In the genomic region with DNA sequence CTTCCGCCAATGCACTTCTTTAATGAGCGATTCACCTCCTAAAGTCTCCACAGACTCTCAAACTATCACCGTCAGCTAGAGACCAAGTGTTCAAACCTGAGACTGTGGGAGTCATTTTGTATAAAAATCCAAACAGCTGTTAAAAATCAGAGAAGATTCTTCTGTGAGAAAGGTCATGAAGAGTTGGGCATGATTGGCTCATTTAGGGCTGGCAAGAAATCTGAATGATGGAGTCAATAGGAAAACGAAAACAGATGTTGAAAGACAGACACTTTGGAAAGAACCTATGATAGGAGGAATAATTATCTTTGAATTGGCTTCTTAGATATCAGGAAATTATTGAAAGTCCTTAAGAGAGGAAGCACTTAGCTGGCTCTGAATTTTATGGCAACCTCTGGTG, we compare ENCODE assay signal across 32 mouse cellular contexts. TPM values are rescaled to one million over a fixed set of nuclear protein-coding genes. Genes with fewer than 3 reads are reported as not detected.
"Had no signal": no experiment of that assay in that cellular context is flagged by ENCODE, and none has a peak within 500 bp of the region (broad histone marks: within the 10 kb centered on the region; RNA-seq: fewer than 3 reads in every experiment).

No protein-coding gene starts in this region.

- H3K9me3 ChIP-seq: heart, embryonic 10.5 days; heart, embryonic 12.5 days; hindbrain, embryonic 10.5 days; hindbrain, embryonic 12.5 days; kidney, embryonic 15.5 days; limb, embryonic 13.5 days; limb, embryonic 15.5 days; liver, embryonic 13.5 days; liver, embryonic 15.5 days had no signal

- ATAC-seq: hindbrain, embryonic 16.5 days; intestine, embryonic 16.5 days had no signal

- DNase-seq: gastrocnemius, postnatal 10 days; gastrocnemius, postnatal 25 days; heart, adult 18-20 months; heart, postnatal 10 days; heart, postnatal 4 days; kidney, adult 11 months; kidney, adult 2 months; kidney, adult 9 months; kidney, postnatal 14 days; kidney, postnatal 36 days; layer of hippocampus, adult 9-11 months; layer of hippocampus, postnatal 36 days; left cerebral cortex, postnatal 4 days; liver, embryonic 13.5 days had no signal

- H3K4me1 ChIP-seq: heart, embryonic 10.5 days; hindbrain, embryonic 10.5 days; hindbrain, embryonic 12.5 days; kidney, embryonic 15.5 days; limb, embryonic 13.5 days; liver, embryonic 13.5 days; liver, embryonic 15.5 days had no signal

- H3K36me3 ChIP-seq: heart, embryonic 10.5 days; heart, embryonic 12.5 days; hindbrain, embryonic 10.5 days; hindbrain, embryonic 12.5 days; kidney, embryonic 15.5 days; limb, embryonic 13.5 days; limb, embryonic 15.5 days; liver, embryonic 13.5 days; liver, embryonic 15.5 days had no signal

- H3K27me3 ChIP-seq: heart, embryonic 12.5 days; hindbrain, embryonic 12.5 days; kidney, embryonic 15.5 days; limb, embryonic 13.5 days; limb, embryonic 15.5 days; liver, embryonic 13.5 days; liver, embryonic 15.5 days had no signal

- H3K4me3 ChIP-seq: gastrocnemius, adult 2 months; heart, embryonic 10.5 days; heart, embryonic 12.5 days; hindbrain, embryonic 10.5 days; hindbrain, embryonic 12.5 days; kidney, embryonic 15.5 days; limb, embryonic 13.5 days; limb, embryonic 15.5 days; liver, embryonic 13.5 days; liver, embryonic 15.5 days had no signal

- H3K9ac ChIP-seq: heart, embryonic 12.5 days; hindbrain, embryonic 12.5 days; hindbrain, embryonic 14.5 days; kidney, embryonic 15.5 days; limb, embryonic 13.5 days; limb, embryonic 15.5 days; liver, embryonic 13.5 days; liver, embryonic 15.5 days had no signal

- H3K4me2 ChIP-seq: heart, embryonic 12.5 days; hindbrain, embryonic 12.5 days; hindbrain, embryonic 14.5 days; kidney, embryonic 15.5 days; limb, embryonic 13.5 days; limb, embryonic 15.5 days; liver, embryonic 11.5 days; liver, embryonic 13.5 days; liver, embryonic 15.5 days had no signal

- H3K27ac ChIP-seq: gastrocnemius, adult 2 months; heart, embryonic 10.5 days; hindbrain, embryonic 10.5 days; hindbrain, embryonic 12.5 days; hindbrain, embryonic 14.5 days; kidney, embryonic 15.5 days; kidney, postnatal 0 days; limb, embryonic 13.5 days; limb, embryonic 15.5 days; liver, embryonic 13.5 days; liver, embryonic 15.5 days had no signal

RNA-seq across cellular contexts. Expression of a gene that starts 40.1 kb away (rescaled TPM):
- polyA plus RNA-seq: heart, embryonic 12.5 days; heart, embryonic 14.5 days; hindbrain, embryonic 10.5 days; hindbrain, embryonic 12.5 days; hindbrain, embryonic 14.5 days; hindbrain, embryonic 16.5 days; kidney, adult 2 months; large intestine, adult 2 months; limb, embryonic 11.5 days; liver, embryonic 11.5 days; liver, embryonic 13.5 days; liver, embryonic 15.5 days had no signal

RNA-seq across cellular contexts. Expression of a gene that starts 48.5 kb away (rescaled TPM):
- polyA plus RNA-seq: heart, embryonic 12.5 days; heart, embryonic 14.5 days; hindbrain, embryonic 10.5 days; hindbrain, embryonic 12.5 days; hindbrain, embryonic 14.5 days; intestine, embryonic 14.5 days; intestine, embryonic 16.5 days; kidney, adult 2 months; kidney, embryonic 15.5 days; large intestine, adult 2 months; liver, embryonic 13.5 days; liver, embryonic 15.5 days had no signal

RNA-seq across cellular contexts. Expression of a gene that starts 56.6 kb away (rescaled TPM):
- polyA plus RNA-seq: heart, embryonic 12.5 days; hindbrain, embryonic 10.5 days had no signal
